Mouse (Mus musculus) liver, adult 2 months (tissue): ENCODE measurements at regions not wholly inside any gene's neighbourhood (a gene's known extent, or its start where the extent isn't known, plus 50 kb on each side); places are given as distances from the start of the nearest gene placed in this dataset.

Source experiments
- CTCF ChIP-seq: fragments of 200-500 bp; IDR thresholded peaks from 2 replicates; pipeline ENCODE4 v1.5.1; 2011; ENCODE audit warnings: low read depth, low read length, control low read depth
- POLR2A ChIP-seq: fragments of 200-500 bp; IDR thresholded peaks from 2 replicates; pipeline ENCODE4 v1.6.1; 2011; ENCODE audit warnings: low read length, control low read depth; ENCODE audit not compliant: insufficient read depth; ENCODE audit errors: extremely low read depth

DNA sequence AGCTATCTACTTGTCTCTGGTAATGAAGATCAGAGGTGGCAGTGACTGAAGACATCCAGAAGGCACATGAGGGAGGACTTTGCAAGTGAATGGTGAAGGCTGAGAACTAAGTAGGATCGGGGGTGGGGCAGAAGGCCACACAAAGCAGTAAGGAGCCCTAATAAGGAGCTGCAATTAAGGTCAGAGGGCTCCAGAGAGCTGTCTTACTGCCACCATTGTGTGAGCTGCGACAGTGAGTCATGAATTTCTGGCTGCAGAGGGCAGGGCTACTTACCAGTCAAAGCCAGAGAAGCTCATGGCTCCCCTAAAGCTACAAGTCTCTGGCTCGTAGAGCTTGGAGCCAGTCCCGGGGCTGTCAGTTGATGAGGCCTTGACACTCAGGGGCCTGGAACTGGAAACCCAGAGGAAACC is 172.1 kb downstream of the Shq1 start:
- TF ChIP-seq CTCF (no peak), POLR2A (no peak)
